Mouse (Mus musculus) lung, embryonic 14.5 days (tissue): ENCODE data around the gene Gramd2. TPM values are rescaled to one million over a fixed set of nuclear protein-coding genes. Genes with fewer than 3 reads are reported as not detected.

ENCODE experiments used
- ATAC-seq: fragments of 200-750 bp; cut with Nextera tagmentation; 2 replicates; pipeline ENCODE4 v1.8.0; 2017; ENCODE audit warnings: mild to moderate bottlenecking, moderate TSS enrichment, moderate library complexity; ENCODE audit not compliant: insufficient read depth
- DNase-seq: peaks from one replicate; pipeline ENCODE4 v3.0.0-alpha.2; 2015
- H3K27ac ChIP-seq: fragments of 300-500 bp; sonication (generic); 2 replicates; pipeline ENCODE4 v1.5.1; 2014; ENCODE audit warnings: low read depth, mild to moderate bottlenecking, moderate library complexity
- H3K27me3 ChIP-seq: fragments of 300-500 bp; sonication (generic); 2 replicates; pipeline ENCODE4 v1.6.1; 2014; ENCODE audit warnings: low read length, control low read depth; ENCODE audit not compliant: insufficient read depth
- H3K36me3 ChIP-seq: fragments of 300-500 bp; sonication (generic); 2 replicates; pipeline ENCODE4 v1.6.1; 2014; ENCODE audit warnings: control low read depth; ENCODE audit not compliant: insufficient read depth
- H3K4me1 ChIP-seq: fragments of 300-500 bp; sonication (generic); 2 replicates; pipeline ENCODE4 v1.6.1; 2014; ENCODE audit warnings: antibody characterized with exemption, control low read depth; ENCODE audit not compliant: insufficient read depth
- H3K4me2 ChIP-seq: fragments of 300-500 bp; sonication (generic); 2 replicates; pipeline ENCODE4 v1.6.1; 2014; ENCODE audit warnings: mild to moderate bottlenecking
- H3K4me3 ChIP-seq: fragments of 300-500 bp; sonication (generic); 2 replicates; pipeline ENCODE4 v1.5.1; 2014; ENCODE audit warnings: low read depth, low read length
- H3K9ac ChIP-seq: fragments of 300-500 bp; sonication (generic); 2 replicates; pipeline ENCODE4 v1.6.1; 2014
- H3K9me3 ChIP-seq: fragments of 300-500 bp; sonication (generic); 2 replicates; pipeline ENCODE4 v1.6.1; 2016; ENCODE audit warnings: low read depth, low read length, control low read depth
- CTCF ChIP-seq: IDR thresholded peaks from 2 replicates; pipeline ENCODE4 v1.5.1; 2016; ENCODE audit warnings: antibody characterized with exemption, low read depth
- WGBS: fragments of 180-500 bp; shearing (Covaris S2); extraction: QIAGEN DNeasy Blood & Tissue Kit; methylation state at CpG from one replicate; pipeline ENCODE4 v1.1.7; 2014; 5-methylcytosine and 5-hydroxymethylcytosine counted together
- polyA plus RNA-seq: library from polyadenylated mRNA; unstranded; fragments of >200 nt; fragmentation: Nextera tagmentation; extraction: Ambion mirVana; gene quantifications from 2 replicates; pipeline ENCODE4 v1.2.1, GENCODE M21; 2014

Gene Gramd2
- polyA plus RNA-seq, 1 experiment from 2014 or later, result 3.1 TPM

DNA sequence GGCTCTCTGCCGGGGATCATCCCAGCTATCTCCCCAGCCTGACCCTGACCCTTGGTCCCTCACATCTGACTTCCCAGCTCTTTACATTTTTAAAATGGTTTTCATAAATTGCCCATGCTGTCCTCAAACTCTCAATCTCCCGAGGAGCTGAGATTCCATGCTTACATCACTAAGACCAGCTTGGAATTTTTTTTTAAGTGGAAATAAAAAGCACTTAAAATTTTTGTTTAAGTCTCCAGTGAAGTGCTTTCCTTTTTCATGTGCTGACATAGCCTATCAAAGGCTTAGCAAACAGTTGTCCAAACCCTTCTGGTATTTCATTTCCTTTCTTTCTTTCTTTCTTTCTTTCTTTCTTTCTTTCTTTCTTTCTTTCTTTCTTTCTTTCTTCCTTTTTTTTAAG lies 4.1 kb downstream of the Gramd2 start:
- no peak for TF ChIP-seq CTCF
- Histone ChIP-seq H3K4me3 (no peak overlapping the region), H3K9me3 (no peaks in the 10 kb centered on the region), H3K4me2 (no peak overlapping the region), H3K4me1 (no peaks in the 10 kb centered on the region), H3K9ac (no peak overlapping the region), H3K27me3 (peaks cover 8% of the 10 kb centered on the region; the same call in 1 of the 2 replicates), H3K36me3 (peaks cover 8% of the 10 kb centered on the region), H3K27ac (no peak overlapping the region)
- WGBS, result 34% methylated on average over 2 of the region's 2 CpGs
- peak; percentile 34 for DNase-seq
- no peak for ATAC-seq

DNA sequence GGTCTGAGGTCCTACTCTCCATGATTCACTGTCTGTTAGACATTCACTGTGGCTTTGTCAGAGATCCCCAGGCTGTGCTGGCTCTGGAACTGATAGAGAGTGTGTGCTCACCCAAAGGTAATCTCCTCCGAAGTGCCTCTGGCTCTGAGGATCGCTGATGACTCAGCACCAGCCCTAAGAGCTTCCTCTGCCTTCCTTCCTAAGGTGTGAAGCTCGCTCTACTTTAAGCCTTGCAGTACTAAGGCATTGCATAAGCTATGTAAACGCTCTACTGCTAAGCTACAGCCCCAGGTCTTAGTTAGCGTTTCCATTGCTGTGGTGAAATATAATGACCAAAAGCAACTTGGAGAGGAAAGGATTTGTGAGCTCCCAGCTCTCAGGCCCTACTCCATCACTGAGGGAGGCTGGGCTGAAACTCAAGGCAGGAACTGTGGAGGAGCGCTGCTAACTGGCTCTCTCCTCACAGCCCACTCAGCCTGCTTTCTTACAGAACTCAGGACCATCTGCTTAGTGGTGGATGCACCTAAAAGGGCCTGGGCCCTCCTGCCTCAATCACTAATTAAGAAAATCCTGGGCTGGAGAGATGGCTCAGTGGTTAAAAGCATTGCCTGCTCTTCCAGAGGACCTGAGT lies 7.6 kb downstream of the Gramd2 start:
- H3K27ac ChIP-seq, result no peak overlapping the region
- H3K9me3 ChIP-seq, result no peaks in the 10 kb centered on the region
- ATAC-seq (no peak), DNase-seq (no peak)
- H3K4me2 ChIP-seq, result no peak overlapping the region
- WGBS, result 28% methylated on average over 6 of the region's 6 CpGs
- no peaks in the 10 kb centered on the region for H3K27me3 ChIP-seq
- no peaks in the 10 kb centered on the region for H3K36me3 ChIP-seq
- H3K9ac ChIP-seq, result no peak overlapping the region
- no peak overlapping the region for H3K4me3 ChIP-seq
- TF ChIP-seq CTCF, result no peak
- H3K4me1 ChIP-seq, result peaks cover 7% of the 10 kb centered on the region

- TF ChIP-seq CTCF, result no peak
- Histone ChIP-seq H3K9me3 (no peaks in the 10 kb centered on the region), H3K4me2 (peak overlapping the region; percentile 65), H3K4me3 (peak overlapping the region; percentile 25), H3K4me1 (peaks cover 7% of the 10 kb centered on the region), H3K9ac (peak overlapping the region; percentile 44), H3K27ac (peak overlapping the region; percentile 71), H3K36me3 (no peaks in the 10 kb centered on the region), H3K27me3 (no peaks in the 10 kb centered on the region)
- ATAC-seq (peak; percentile 82), DNase-seq (peak; percentile 85)
- 3% methylated on average over 23 of the region's 23 CpGs for WGBS
These were observed 11.7 kb downstream of the Gramd2 start for GRCm38 (mm10) chr9:59691635-59692094.

GRCm38 (mm10) chr9:59692145-59692544 lies 12.2 kb downstream of the Gramd2 start:
- no peak for TF ChIP-seq CTCF
- Histone ChIP-seq H3K36me3 (no peaks in the 10 kb centered on the region), H3K4me1 (peaks cover 7% of the 10 kb centered on the region), H3K4me2 (peak overlapping the region; percentile 65), H3K27ac (peak overlapping the region; percentile 71), H3K9me3 (no peaks in the 10 kb centered on the region), H3K9ac (peak overlapping the region; percentile 44), H3K4me3 (peak overlapping the region; percentile 25), H3K27me3 (no peaks in the 10 kb centered on the region)
- DNase-seq (peak; percentile 51), ATAC-seq (peak; percentile 60)
- 40% methylated on average over 9 of the region's 9 CpGs for WGBS

DNA sequence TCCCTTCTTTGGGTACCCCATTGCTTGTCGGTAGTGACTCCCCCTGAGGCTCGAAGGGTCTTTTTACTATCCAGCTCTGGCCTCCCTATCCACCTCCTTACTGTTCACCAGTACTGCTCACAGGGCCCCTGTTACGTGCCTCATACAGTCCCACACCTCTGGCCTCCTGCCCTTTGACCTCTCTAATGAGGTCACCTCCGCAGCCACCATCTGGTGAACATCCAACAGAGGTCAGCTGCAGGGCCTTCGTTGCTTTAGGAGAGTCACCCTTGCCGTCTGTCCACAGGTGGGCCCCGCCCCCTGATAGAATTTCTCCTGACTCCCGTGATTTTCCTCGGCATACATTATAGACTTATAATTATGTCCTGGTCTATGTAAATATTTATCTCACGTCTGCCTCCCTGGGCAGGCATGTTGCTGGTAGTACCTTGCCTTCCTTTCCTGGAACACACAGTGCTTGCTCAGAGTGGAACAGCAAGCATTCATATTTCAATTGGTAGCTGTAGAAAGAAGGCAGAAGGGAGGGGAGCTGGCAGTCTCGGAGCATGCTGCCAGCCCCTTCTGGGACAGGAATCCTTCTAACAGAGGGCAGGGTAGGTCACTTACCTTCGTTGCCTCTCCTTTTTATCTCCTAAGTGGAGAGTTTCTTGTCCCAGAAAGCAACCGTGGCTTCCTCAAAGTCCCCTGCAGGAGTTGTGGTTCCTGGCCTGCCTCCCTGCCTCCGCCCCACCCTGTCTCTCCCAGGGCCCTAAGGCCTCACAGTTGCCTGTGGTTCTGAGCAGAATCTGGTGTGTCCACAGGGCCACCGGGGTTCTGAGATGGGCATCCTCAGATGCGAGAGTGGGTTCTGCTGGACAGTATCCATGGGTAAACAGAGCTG lies 14.9 kb downstream of the Gramd2 start:
- no peak for TF ChIP-seq CTCF
- peaks cover 7% of the 10 kb centered on the region for H3K4me1 ChIP-seq
- no peak overlapping the region for H3K9ac ChIP-seq
- H3K9me3 ChIP-seq, result no peaks in the 10 kb centered on the region
- ATAC-seq (no peak), DNase-seq (no peak)
- no peak overlapping the region for H3K4me2 ChIP-seq
- H3K36me3 ChIP-seq, result no peaks in the 10 kb centered on the region
- no peaks in the 10 kb centered on the region for H3K27me3 ChIP-seq
- WGBS, result 34% methylated on average over 16 of the region's 16 CpGs
- no peak overlapping the region for H3K4me3 ChIP-seq
- peak overlapping the region; percentile 22; the same call in 1 of the 2 replicates for H3K27ac ChIP-seq

GRCm38 (mm10) chr9:59695451-59695813 lies 15.5 kb downstream of the Gramd2 start:
- no peaks in the 10 kb centered on the region for H3K9me3 ChIP-seq
- no peak for TF ChIP-seq CTCF
- no peak overlapping the region for H3K4me3 ChIP-seq
- no peaks in the 10 kb centered on the region for H3K27me3 ChIP-seq
- H3K27ac ChIP-seq, result peak overlapping the region; percentile 22; the same call in 1 of the 2 replicates
- H3K4me2 ChIP-seq, result no peak overlapping the region
- no peak for ATAC-seq
- H3K4me1 ChIP-seq, result peaks cover 7% of the 10 kb centered on the region
- no peaks in the 10 kb centered on the region for H3K36me3 ChIP-seq
- H3K9ac ChIP-seq, result no peak overlapping the region
- no peak for DNase-seq
- 24% methylated on average over 3 of the region's 3 CpGs for WGBS

GRCm38 (mm10) chr9:59696381-59696780 lies 16.4 kb downstream of the Gramd2 start:
- peak; percentile 41; the same call in 1 of the 2 replicates for ATAC-seq

More at GRCm38 (mm10) chr9:59696381-59696780, 16.4 kb downstream of the Gramd2 start:
- H3K9ac ChIP-seq, result no peak overlapping the region
- H3K36me3 ChIP-seq, result no peaks in the 10 kb centered on the region
- H3K9me3 ChIP-seq, result no peaks in the 10 kb centered on the region
- no peak for TF ChIP-seq CTCF
- no peak overlapping the region for H3K4me2 ChIP-seq
- DNase-seq, result peak; percentile 36
- peaks cover 7% of the 10 kb centered on the region for H3K4me1 ChIP-seq
- H3K27me3 ChIP-seq, result no peaks in the 10 kb centered on the region
- H3K4me3 ChIP-seq, result no peak overlapping the region
- WGBS, result 61% methylated on average over 3 of the region's 3 CpGs
- no peak overlapping the region for H3K27ac ChIP-seq
